Mouse (Mus musculus) layer of hippocampus, adult 2 months (tissue): Measurements from ENCODE around the gene Slc12a4. TPM values are rescaled to one million over a fixed set of nuclear protein-coding genes. Genes with fewer than 3 reads are reported as not detected.
"Not testable (repeated sequence)": the region's sequence is repeated elsewhere in the genome, so short reads cannot be mapped to it uniquely, and the experiment has no call there.

Experiments
- DNase-seq, 2 experiments: peaks; one replicate each; pipeline ENCODE4 v3.0.0; 2022; ENCODE audit warnings: low spot score in 2 of 2
- H3K27ac ChIP-seq: fragments of 200-600 bp; 2 replicates; pipeline ENCODE4 v1.8.1; 2022
- H3K4me3 ChIP-seq: fragments of 200-600 bp; 2 replicates; pipeline ENCODE4 v1.8.1; 2022; ENCODE audit warnings: mild to moderate bottlenecking
- CTCF ChIP-seq: fragments of 200-600 bp; conservative IDR thresholded peaks from 2 replicates; pipeline ENCODE4 v1.8.1; 2022; ENCODE audit warnings: antibody characterized with exemption, mild to moderate bottlenecking, moderate library complexity
- long read RNA-seq, 2 experiments: library from polyadenylated mRNA; stranded (forward); transcript quantifications; one replicate each; pipeline ENCODE4 v2.0.0; 2021; ENCODE audit warnings: borderline mapping rate in 2 of 2
- total RNA-seq, 2 experiments: library from RNA; stranded (reverse); gene quantifications; 2 replicates each; pipeline ENCODE4 v1.2.3; 2021

The Slc12a4 gene
- 10 to 100 TPM; 19.4 to 26.6 TPM for total RNA-seq
- long read RNA-seq, experiment 1, transcript Slc12a4-202 (24 exons, 3,755 nt), result major isoform, 19 of 35 reads
- long read RNA-seq, experiment 1, partial matches to known transcripts, result 10 of 35 reads
- long read RNA-seq, experiment 1, other reads (novel, unspliced or antisense), result 6 of 35 reads
- long read RNA-seq, experiment 2, transcript Slc12a4-202 (24 exons, 3,755 nt), result major isoform, 34 of 54 reads
- long read RNA-seq, experiment 2, partial matches to known transcripts, result 13 of 54 reads
- long read RNA-seq, experiment 2, other reads (novel, unspliced or antisense), result 7 of 54 reads

- H3K27ac ChIP-seq, result peak within 1 kb of the TSS; percentile 85
- no peak for TF ChIP-seq CTCF
- peak; percentile 23 to 49 for DNase-seq
- H3K4me3 ChIP-seq, result peak within 1 kb of the TSS; percentile 62
Observed at GRCm38 (mm10) chr8:105965905-105966341, at the start of gene Slc12a4. TSS of gene Slc12a4 (minus strand) at chr8:105966097.

DNA sequence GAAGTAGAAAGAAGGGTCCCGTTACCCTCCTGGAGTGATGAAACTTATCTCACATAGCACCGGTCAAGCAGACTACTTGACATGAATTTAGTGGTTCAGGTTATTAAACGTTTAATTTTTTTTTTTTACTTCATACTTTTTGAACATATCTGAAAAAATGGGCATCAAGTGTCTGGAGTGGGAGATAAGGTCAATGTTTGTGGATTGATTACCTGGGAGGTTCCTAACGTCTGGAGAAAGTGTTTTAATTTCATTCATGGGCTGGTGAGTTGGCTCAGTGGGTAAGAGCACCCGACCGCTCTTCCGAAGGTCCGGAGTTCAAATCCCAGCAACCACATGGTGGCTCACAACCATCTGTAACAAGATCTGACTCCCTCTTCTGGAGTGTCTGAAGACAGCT is 46.3 kb upstream of the Slc12a4 start:
- H3K4me3 ChIP-seq, result peak overlapping the region; percentile 61; the same call in 1 of the 2 replicates
- H3K27ac ChIP-seq, DNase-seq: not testable (repeated sequence)

- no peak for TF ChIP-seq CTCF
- H3K4me3 ChIP-seq, result peak within 1 kb of the TSS; percentile 61
- H3K27ac ChIP-seq, result peak within 1 kb of the TSS; percentile 91
- no peak for DNase-seq
Observed at GRCm38 (mm10) chr8:106011643-106011986, 45.7 kb upstream of the Slc12a4 start, which contains the start of gene Ddx28. TSS of gene Ddx28 (minus strand) at chr8:106011882.

GRCm38 (mm10) chr8:106010748-106011642 is 45.1 kb upstream of the Slc12a4 start:
- DNase-seq, result peak; percentile 89 to 93
- H3K4me3 ChIP-seq, result peak overlapping the region; percentile 61
- TF ChIP-seq CTCF, result 0 out of 2 replicates have a peak, but pooled peaks have one; percentile 28
- H3K27ac ChIP-seq, result peak overlapping the region; percentile 91

GRCm38 (mm10) chr8:106007891-106008290 is 42.0 kb upstream of the Slc12a4 start:
- not testable (repeated sequence) for H3K4me3 ChIP-seq, DNase-seq, H3K27ac ChIP-seq
- TF ChIP-seq CTCF, result peak; percentile 59

GRCm38 (mm10) chr8:106007135-106007534 is 41.2 kb upstream of the Slc12a4 start:
- no peak overlapping the region for H3K27ac ChIP-seq
- no peak for DNase-seq
- no peak for TF ChIP-seq CTCF
- no peak overlapping the region for H3K4me3 ChIP-seq

GRCm38 (mm10) chr8:106006413-106006812 is 40.5 kb upstream of the Slc12a4 start:
- peak; percentile 43 for TF ChIP-seq CTCF
- H3K4me3 ChIP-seq, result no peak overlapping the region

GRCm38 (mm10) chr8:106005875-106006274 is 40.0 kb upstream of the Slc12a4 start, which contains the start of gene Dpep2nb:
TSS of gene Dpep2nb (minus strand) at chr8:106005975.
- no peak for DNase-seq
- no peak within 1 kb of the TSS for H3K27ac ChIP-seq
- TF ChIP-seq CTCF, result no peak
- H3K4me3 ChIP-seq, result no peak within 1 kb of the TSS

More at GRCm38 (mm10) chr8:106006413-106006812, 40.5 kb upstream of the Slc12a4 start:
- no peak for DNase-seq
- no peak overlapping the region for H3K27ac ChIP-seq

- no peak overlapping the region for H3K27ac ChIP-seq
- no peak for TF ChIP-seq CTCF
- no peak for DNase-seq
- no peak overlapping the region for H3K4me3 ChIP-seq
Observed at GRCm38 (mm10) chr8:106004538-106005207, 38.8 kb upstream of the Slc12a4 start.

- Histone ChIP-seq H3K27ac (no peak overlapping the region), H3K4me3 (no peak overlapping the region)
- TF ChIP-seq CTCF, result no peak
- no peak for DNase-seq
Observed at GRCm38 (mm10) chr8:106001908-106002307, 36.0 kb upstream of the Slc12a4 start.

DNA sequence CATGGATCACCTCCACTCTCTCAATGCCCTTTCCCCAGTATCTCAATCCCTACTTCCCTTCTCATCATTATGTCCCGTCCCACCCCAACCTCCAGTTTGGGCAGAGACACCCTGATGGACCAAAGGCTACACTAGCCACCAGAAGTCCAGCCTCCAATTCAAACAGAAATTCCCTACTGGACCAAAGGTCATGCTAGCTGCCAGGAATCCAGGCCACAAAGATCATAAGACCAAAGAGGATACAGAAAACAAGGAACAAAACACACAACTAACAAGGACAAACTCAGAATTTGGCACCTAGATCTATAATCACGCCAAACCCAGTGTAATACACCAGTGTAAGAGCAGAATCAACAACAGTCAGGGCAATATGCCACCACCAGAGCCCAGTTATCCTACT is 33.1 kb upstream of the Slc12a4 start:
- DNase-seq, result no peak
- Histone ChIP-seq H3K27ac (no peak overlapping the region), H3K4me3 (no peak overlapping the region)
- no peak for TF ChIP-seq CTCF

GRCm38 (mm10) chr8:105996359-105996758 is 30.5 kb upstream of the Slc12a4 start:
- TF ChIP-seq CTCF, result no peak
- Histone ChIP-seq H3K4me3 (no peak overlapping the region), H3K27ac (no peak overlapping the region)
- no peak for DNase-seq

DNA sequence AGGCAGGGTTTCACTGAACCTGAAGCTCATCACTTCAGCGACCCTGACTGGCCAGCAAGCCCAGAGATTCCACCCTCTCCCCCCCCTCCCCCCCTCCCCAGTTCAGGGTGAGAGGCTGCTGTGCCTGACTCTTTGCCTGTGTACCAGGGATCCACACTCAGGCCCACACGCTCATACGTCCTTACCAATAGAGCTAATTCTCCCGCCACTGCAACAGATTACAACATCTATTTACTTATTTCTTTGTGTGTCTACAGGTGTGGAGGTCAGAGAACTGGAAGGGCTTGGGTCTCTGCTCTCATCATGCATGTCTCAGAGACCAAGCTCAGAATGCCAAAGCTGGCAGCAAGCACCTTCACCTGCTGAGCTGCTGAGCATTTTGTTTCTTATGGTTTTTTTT is 27.3 kb upstream of the Slc12a4 start:
- DNase-seq, result no peak
- Histone ChIP-seq H3K27ac (no peak overlapping the region), H3K4me3 (no peak overlapping the region)
- no peak for TF ChIP-seq CTCF
